Mouse (Mus musculus): Measurements from ENCODE around the gene Fbxw2.
"Not testable (repeated sequence)": the region's sequence is repeated elsewhere in the genome, so short reads cannot be mapped to it uniquely, and the experiment has no call there.

Gene Fbxw2

DNA sequence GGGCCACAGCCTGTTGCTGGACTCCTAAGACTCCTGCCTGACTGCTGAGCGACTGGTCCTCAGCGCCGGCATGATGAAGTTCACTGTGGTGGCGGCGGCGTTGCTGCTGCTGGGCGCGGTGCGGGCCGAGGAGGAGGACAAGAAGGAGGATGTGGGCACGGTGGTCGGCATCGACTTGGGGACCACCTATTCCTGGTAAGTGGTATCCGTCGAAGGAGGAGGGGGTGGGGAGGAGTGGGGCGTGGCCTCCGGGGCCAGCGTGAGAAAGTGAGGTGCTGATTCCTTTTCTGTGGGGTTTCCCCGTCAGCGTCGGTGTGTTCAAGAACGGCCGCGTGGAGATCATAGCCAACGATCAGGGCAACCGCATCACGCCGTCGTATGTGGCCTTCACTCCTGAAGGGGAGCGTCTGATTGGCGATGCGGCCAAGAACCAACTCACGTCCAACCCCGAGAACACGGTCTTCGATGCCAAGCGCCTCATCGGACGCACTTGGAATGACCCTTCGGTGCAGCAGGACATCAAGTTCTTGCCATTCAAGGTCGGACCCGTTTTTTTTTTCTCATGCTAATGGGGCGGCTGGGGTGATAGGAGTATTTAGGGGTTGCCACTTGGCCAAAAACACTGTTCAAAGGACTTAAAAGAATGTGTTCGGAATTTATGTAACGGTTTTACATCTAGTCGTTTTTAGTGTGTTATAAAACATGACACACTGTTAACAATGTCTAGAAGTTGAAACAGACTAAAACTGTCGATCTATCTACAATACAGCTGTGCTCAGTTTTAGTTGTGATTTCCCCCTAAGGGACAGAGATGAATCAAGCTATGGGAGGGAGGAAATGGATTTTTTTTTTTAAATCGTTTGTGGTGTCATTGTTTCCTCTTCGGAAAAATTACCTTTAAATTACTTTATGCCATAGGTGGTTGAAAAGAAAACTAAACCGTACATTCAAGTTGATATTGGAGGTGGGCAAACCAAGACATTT, 53.6 kb downstream of the Fbxw2 start:
- no peak for DNase-seq

GRCm38 (mm10) chr2:34771368-34772226, 54.5 kb downstream of the Fbxw2 start, which contains the start of gene Hspa5:
TSS of gene Hspa5 (plus strand) at chr2:34771970.
- peak; percentile 100 for DNase-seq

GRCm38 (mm10) chr2:34770951-34771350, 55.2 kb downstream of the Fbxw2 start:
- DNase-seq = no peak

DNA sequence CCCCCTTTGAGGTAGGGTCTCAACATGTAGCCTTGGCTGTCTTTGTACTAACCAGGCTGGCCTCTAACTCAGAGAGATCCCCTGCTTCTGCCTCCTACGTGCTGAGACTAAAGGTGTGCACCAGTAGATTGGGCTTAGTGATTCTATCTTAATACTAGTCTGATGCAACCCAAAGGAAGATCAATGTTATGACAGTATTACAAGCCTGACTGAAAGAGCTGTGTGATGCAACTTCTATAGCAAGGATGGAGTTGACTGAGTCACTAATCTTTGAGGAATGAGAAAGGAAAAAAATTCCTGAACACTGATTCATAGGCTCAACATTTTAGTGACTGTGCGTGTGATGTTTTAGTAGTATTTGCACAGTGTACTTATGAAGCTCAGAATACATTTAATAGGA, 56.1 kb downstream of the Fbxw2 start:
- no peak for DNase-seq

GRCm38 (mm10) chr2:34764801-34765200, 61.3 kb downstream of the Fbxw2 start:
- DNase-seq = no peak

DNA sequence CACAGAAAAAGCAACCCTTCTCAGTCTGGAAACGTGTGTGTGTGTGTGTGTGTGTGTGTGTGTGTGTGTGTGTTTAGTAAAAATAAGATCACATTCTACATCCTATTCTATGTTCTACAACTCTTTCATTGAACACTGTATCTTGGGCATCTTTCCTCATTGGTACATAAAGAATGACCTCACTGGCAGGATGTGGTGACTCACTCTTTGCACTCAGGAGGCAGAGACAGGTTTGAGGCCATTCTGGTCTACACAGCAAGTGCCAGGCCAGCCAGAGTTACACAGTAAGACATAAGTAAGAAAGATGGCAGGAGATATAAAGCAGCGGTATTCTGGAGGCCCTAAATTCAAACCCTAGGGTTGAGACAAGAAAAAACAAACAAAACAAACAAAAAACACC, 63.2 kb downstream of the Fbxw2 start:
- DNase-seq = no peak

GRCm38 (mm10) chr2:34762174-34762573, 63.9 kb downstream of the Fbxw2 start:
- DNase-seq = no peak

DNA sequence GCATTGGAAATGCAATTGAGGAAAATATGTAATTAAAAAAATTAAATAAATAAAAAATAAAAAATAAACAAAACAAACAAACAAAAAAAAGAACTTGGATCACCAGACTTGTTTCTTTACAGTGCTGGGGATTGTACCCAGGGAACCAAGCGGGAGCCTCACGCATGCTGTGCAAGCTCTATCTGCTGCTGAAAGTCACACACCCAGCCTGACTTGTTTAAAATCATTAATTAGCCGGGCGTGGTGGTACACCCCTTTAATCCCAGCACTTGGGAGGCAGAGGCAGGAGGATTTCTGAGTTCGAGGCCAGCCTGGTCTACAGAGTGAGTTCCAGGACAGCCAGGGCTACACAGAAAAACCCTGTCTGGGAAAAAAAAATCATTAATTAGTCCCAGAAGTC, 64.8 kb downstream of the Fbxw2 start:
- not testable (repeated sequence) for DNase-seq

- DNase-seq = no peak
Measured at GRCm38 (mm10) chr2:34757341-34757740, 68.8 kb downstream of the Fbxw2 start.

- DNase-seq = peak; percentile 26
Measured at GRCm38 (mm10) chr2:34754551-34755358, 71.4 kb downstream of the Fbxw2 start, which contains the start of gene Gapvd1. TSS of gene Gapvd1 (minus strand) at chr2:34755232.

Measured in kidney, adult 11 months (tissue).